Mouse (Mus musculus) adrenal gland, adult 8-10 months (tissue): Measurements from ENCODE around the gene Rundc3a. TPM values are rescaled to one million over a fixed set of nuclear protein-coding genes. Genes with fewer than 3 reads are reported as not detected.

Source experiments
- DNase-seq: peaks from one replicate; pipeline ENCODE4 v3.0.0; 2022
- total RNA-seq, 4 experiments: library from RNA; stranded (reverse); gene quantifications; 2 replicates each; pipeline ENCODE4 v1.2.4; 2022

Rundc3a gene
- total RNA-seq, 4 experiments from 2014 or later = 53.9 to 83.9 (median 77.5) TPM

- DNase-seq = no peak
Observed at GRCm38 (mm10) chr11:102393719-102394420, 667 bp downstream of the Rundc3a start.

- no peak for DNase-seq
Observed at GRCm38 (mm10) chr11:102394421-102395124, 1.4 kb downstream of the Rundc3a start.

- DNase-seq = no peak
Observed at GRCm38 (mm10) chr11:102395250-102395649, 2.0 kb downstream of the Rundc3a start.

- no peak for DNase-seq
Observed at GRCm38 (mm10) chr11:102396263-102396662, 3.1 kb downstream of the Rundc3a start.

GRCm38 (mm10) chr11:102396671-102397141 is 3.5 kb downstream of the Rundc3a start:
- no peak for DNase-seq

- no peak for DNase-seq
Observed at GRCm38 (mm10) chr11:102398007-102398825, 5.0 kb downstream of the Rundc3a start.

- no peak for DNase-seq
Observed at GRCm38 (mm10) chr11:102399107-102399506, 5.9 kb downstream of the Rundc3a start.

- no peak for DNase-seq
Observed at GRCm38 (mm10) chr11:102399610-102400072, 6.4 kb downstream of the Rundc3a start.

- no peak for DNase-seq
Observed at GRCm38 (mm10) chr11:102400513-102401084, 7.4 kb downstream of the Rundc3a start.

- DNase-seq = no peak
Observed at GRCm38 (mm10) chr11:102401898-102402500, 8.8 kb downstream of the Rundc3a start.

- no peak for DNase-seq
Observed at GRCm38 (mm10) chr11:102403657-102404056, 10.5 kb downstream of the Rundc3a start.

GRCm38 (mm10) chr11:102404161-102405010 is 11.2 kb downstream of the Rundc3a start:
- DNase-seq = no peak

- DNase-seq = no peak
Observed at GRCm38 (mm10) chr11:102405544-102406285, 12.5 kb downstream of the Rundc3a start.

- DNase-seq = no peak
Observed at GRCm38 (mm10) chr11:102406401-102406800, 13.2 kb downstream of the Rundc3a start.

- peak; percentile 80 for DNase-seq
Observed at GRCm38 (mm10) chr11:102406900-102407833, 14.0 kb downstream of the Rundc3a start.

- DNase-seq = no peak
Observed at GRCm38 (mm10) chr11:102407834-102408215, 14.6 kb downstream of the Rundc3a start, which contains the start of gene Slc25a39. Slc25a39 (minus strand) TSS chr11:102407946.

GRCm38 (mm10) chr11:102408344-102408876 is 15.2 kb downstream of the Rundc3a start:
- DNase-seq = peak; percentile 98

- DNase-seq = no peak
Observed at GRCm38 (mm10) chr11:102408888-102409794, 15.9 kb downstream of the Rundc3a start.
